Mouse (Mus musculus) heart, postnatal 0 days (tissue): ENCODE data around the gene Npas3. TPM values are rescaled to one million over a fixed set of nuclear protein-coding genes. Genes with fewer than 3 reads are reported as not detected.

ENCODE experiments used
- ATAC-seq: fragments of 200-750 bp; cut with Nextera tagmentation; 2 replicates; pipeline ENCODE4 v1.8.0; 2017; ENCODE audit warnings: low read depth, moderate number of reproducible peaks, moderate library complexity; ENCODE audit not compliant: insufficient read depth
- DNase-seq: peaks from one replicate; pipeline ENCODE4 v3.0.0-alpha.2; 2016; ENCODE audit warnings: low spot score
- H3K27ac ChIP-seq: fragments of 300-500 bp; sonication (generic); 2 replicates; pipeline ENCODE4 v1.5.1; 2014; ENCODE audit warnings: low read depth, mild to moderate bottlenecking
- H3K27me3 ChIP-seq: fragments of 300-500 bp; sonication (generic); 2 replicates; pipeline ENCODE4 v1.6.1; 2014; ENCODE audit warnings: low read length, mixed read lengths; ENCODE audit not compliant: control insufficient read depth, insufficient read depth
- H3K36me3 ChIP-seq: fragments of 300-500 bp; sonication (generic); replicated peaks from 2 replicates; pipeline ENCODE4 v1.6.1; 2014; ENCODE audit warnings: low read length, mixed read lengths; ENCODE audit not compliant: control insufficient read depth, insufficient read depth
- H3K4me1 ChIP-seq: fragments of 300-500 bp; sonication (generic); 2 replicates; pipeline ENCODE4 v1.6.1; 2014; ENCODE audit warnings: antibody characterized with exemption; ENCODE audit not compliant: control insufficient read depth, insufficient read depth
- H3K4me2 ChIP-seq: fragments of 300-500 bp; sonication (generic); 2 replicates; pipeline ENCODE4 v1.6.1; 2014; ENCODE audit warnings: low read depth, mild to moderate bottlenecking, low read length, moderate library complexity
- H3K4me3 ChIP-seq: fragments of 300-500 bp; sonication (generic); 2 replicates; pipeline ENCODE4 v1.5.1; 2014; ENCODE audit warnings: low read depth, low read length
- H3K9ac ChIP-seq: fragments of 300-500 bp; sonication (generic); replicated peaks from 2 replicates; pipeline ENCODE4 v1.6.1; 2014; ENCODE audit warnings: low read depth, low read length, mixed read lengths
- H3K9me3 ChIP-seq: fragments of 300-500 bp; sonication (generic); replicated peaks from 2 replicates; pipeline ENCODE4 v1.6.1; 2016; ENCODE audit warnings: low read length; ENCODE audit not compliant: control insufficient read depth
- CTCF ChIP-seq: IDR thresholded peaks from 2 replicates; pipeline ENCODE4 v1.5.1; 2016; ENCODE audit warnings: antibody characterized with exemption, control low read depth, low read depth
- EP300 ChIP-seq: IDR thresholded peaks from 2 replicates; pipeline ENCODE4 v1.6.1; 2016; ENCODE audit warnings: antibody characterized with exemption, low read depth
- WGBS: fragments of 180-500 bp; shearing (Covaris S2); extraction: QIAGEN DNeasy Blood & Tissue Kit; methylation state at CpG from one replicate; pipeline ENCODE4 v1.1.7; 2014; 5-methylcytosine and 5-hydroxymethylcytosine counted together
- polyA plus RNA-seq: library from polyadenylated mRNA; unstranded; fragments of >200 nt; fragmentation: Nextera tagmentation; extraction: Ambion mirVana; gene quantifications from 2 replicates; pipeline ENCODE4 v1.2.1, GENCODE M21; 2015
- total RNA-seq: library from RNA; depleted of rRNA; stranded (reverse); fragments of >200 nt; gene quantifications from 2 replicates; pipeline ENCODE4 v1.2.3, GENCODE M21; 2014; ENCODE audit warnings: low replicate concordance

The Npas3 gene
- total and polyA plus RNA-seq, 2 experiments from 2014 or later: 0.50 to 0.61 TPM

GRCm38 (mm10) chr12:53678166-53678565, 429.7 kb downstream of the Npas3 start:
- DNase-seq (no peak), ATAC-seq (no peak)
- H3K4me3 ChIP-seq: no peak overlapping the region
- TF ChIP-seq EP300: no peak
- no peak for TF ChIP-seq CTCF
- H3K4me1 ChIP-seq: no peaks in the 10 kb centered on the region
- 69% methylated on average over 3 of the region's 3 CpGs for WGBS
- H3K27ac ChIP-seq: no peak overlapping the region
- H3K9ac ChIP-seq: no peak overlapping the region
- no peaks in the 10 kb centered on the region for H3K27me3 ChIP-seq
- no peaks in the 10 kb centered on the region for H3K36me3 ChIP-seq
- no peak overlapping the region for H3K4me2 ChIP-seq
- H3K9me3 ChIP-seq: no peaks in the 10 kb centered on the region

GRCm38 (mm10) chr12:53679161-53679560, 430.7 kb downstream of the Npas3 start:
- ATAC-seq (no peak), DNase-seq (no peak)
- Histone ChIP-seq H3K27me3 (no peaks in the 10 kb centered on the region), H3K4me2 (no peak overlapping the region), H3K36me3 (no peaks in the 10 kb centered on the region), H3K9me3 (no peaks in the 10 kb centered on the region), H3K4me1 (no peaks in the 10 kb centered on the region), H3K9ac (no peak overlapping the region), H3K27ac (no peak overlapping the region), H3K4me3 (no peak overlapping the region)
- 93% methylated on average over 4 of the region's 4 CpGs for WGBS
- TF ChIP-seq EP300 (no peak), CTCF (no peak)

- ATAC-seq (no peak), DNase-seq (no peak)
- TF ChIP-seq CTCF: no peak
- no peak for TF ChIP-seq EP300
- Histone ChIP-seq H3K9me3 (no peaks in the 10 kb centered on the region), H3K27me3 (no peaks in the 10 kb centered on the region), H3K4me3 (no peak overlapping the region), H3K27ac (no peak overlapping the region), H3K36me3 (no peaks in the 10 kb centered on the region), H3K4me2 (no peak overlapping the region), H3K4me1 (no peaks in the 10 kb centered on the region), H3K9ac (no peak overlapping the region)
- WGBS: 70% methylated on average over 3 of the region's 3 CpGs
Observed at GRCm38 (mm10) chr12:53680501-53680900, 432.0 kb downstream of the Npas3 start.

GRCm38 (mm10) chr12:53682036-53682435, 433.6 kb downstream of the Npas3 start:
- no peak overlapping the region for H3K27ac ChIP-seq

GRCm38 (mm10) chr12:53692471-53692870, 444.0 kb downstream of the Npas3 start:
- no peak overlapping the region for H3K9ac ChIP-seq
- no peaks in the 10 kb centered on the region for H3K27me3 ChIP-seq
- no peaks in the 10 kb centered on the region for H3K36me3 ChIP-seq
- H3K27ac ChIP-seq: no peak overlapping the region
- WGBS: 87% methylated on average over 4 of the region's 4 CpGs
- no peak overlapping the region for H3K4me2 ChIP-seq
- no peak for TF ChIP-seq EP300
- no peak for TF ChIP-seq CTCF
- no peak overlapping the region for H3K4me3 ChIP-seq
- no peak for DNase-seq
- no peaks in the 10 kb centered on the region for H3K9me3 ChIP-seq
- H3K4me1 ChIP-seq: no peaks in the 10 kb centered on the region
- no peak for ATAC-seq

More at GRCm38 (mm10) chr12:53682036-53682435, 433.6 kb downstream of the Npas3 start:
- Histone ChIP-seq H3K36me3 (no peaks in the 10 kb centered on the region), H3K9ac (no peak overlapping the region), H3K4me1 (no peaks in the 10 kb centered on the region), H3K9me3 (no peaks in the 10 kb centered on the region), H3K27me3 (no peaks in the 10 kb centered on the region), H3K4me2 (no peak overlapping the region), H3K4me3 (no peak overlapping the region)
- TF ChIP-seq EP300: no peak
- peak; percentile 23 for TF ChIP-seq CTCF
- ATAC-seq (no peak), DNase-seq (no peak)
- 41% methylated on average over 3 of the region's 3 CpGs for WGBS

- no peak overlapping the region for H3K27ac ChIP-seq
- DNase-seq (no peak), ATAC-seq (no peak)
- H3K4me1 ChIP-seq: no peaks in the 10 kb centered on the region
- TF ChIP-seq CTCF: no peak
- no peak for TF ChIP-seq EP300
- no peak overlapping the region for H3K9ac ChIP-seq
- H3K9me3 ChIP-seq: no peaks in the 10 kb centered on the region
- no peak overlapping the region for H3K4me2 ChIP-seq
- H3K27me3 ChIP-seq: no peaks in the 10 kb centered on the region
- no peaks in the 10 kb centered on the region for H3K36me3 ChIP-seq
- H3K4me3 ChIP-seq: no peak overlapping the region
- WGBS: 60% methylated on average over 4 of the region's 4 CpGs
Observed at GRCm38 (mm10) chr12:53694346-53694745, 445.9 kb downstream of the Npas3 start.
